Mouse (Mus musculus) megakaryocyte, embryonic 14.5 days (primary cell): ENCODE measurements at regions not wholly inside any gene's neighbourhood (a gene's known extent, or its start where the extent isn't known, plus 50 kb on each side); places are given as distances from the start of the nearest gene placed in this dataset.

Experiments
- H3K27me3 ChIP-seq: replicated peaks from 2 replicates; pipeline ENCODE3; 2012; ENCODE audit warnings: inconsistent platforms
- H3K36me3 ChIP-seq: replicated peaks from 2 replicates; pipeline ENCODE3; 2012; ENCODE audit warnings: low read length, inconsistent platforms, mixed read lengths
- H3K4me1 ChIP-seq: 2 replicates; pipeline ENCODE4 v1.6.1; 2012; ENCODE audit warnings: inconsistent platforms
- H3K4me3 ChIP-seq: replicated peaks from 2 replicates; pipeline ENCODE3; 2012; ENCODE audit warnings: moderate library complexity, mild to moderate bottlenecking, inconsistent platforms
- H3K9me3 ChIP-seq: 2 replicates; pipeline ENCODE4 v1.6.1; 2012; ENCODE audit warnings: inconsistent platforms
- FLI1 ChIP-seq: IDR thresholded peaks from 2 replicates; pipeline ENCODE4 v1.6.1; 2012; ENCODE audit warnings: low read length, inconsistent platforms, mixed read lengths
- GATA1 ChIP-seq: IDR thresholded peaks from 3 replicates; pipeline ENCODE4 v1.6.1; 2012; ENCODE audit warnings: mixed read lengths, low read length, inconsistent platforms, borderline replicate concordance

- Histone ChIP-seq H3K27me3 (no peaks in the 10 kb centered on the region), H3K36me3 (no peaks in the 10 kb centered on the region), H3K9me3 (peaks cover 9% of the 10 kb centered on the region; the same call in 1 of the 2 replicates), H3K4me1 (no peaks in the 10 kb centered on the region), H3K4me3 (no peak overlapping the region)
- TF ChIP-seq GATA1 (no peak), FLI1 (no peak)
Observed at GRCm38 (mm10) chr2:159866391-159866790, 467.6 kb downstream of the Gm826 start.

GRCm38 (mm10) chr2:159863185-159863584, 470.8 kb downstream of the Gm826 start:
- no peaks in the 10 kb centered on the region for H3K4me1 ChIP-seq
- no peak overlapping the region for H3K4me3 ChIP-seq
- H3K27me3 ChIP-seq: no peaks in the 10 kb centered on the region
- no peaks in the 10 kb centered on the region for H3K36me3 ChIP-seq
- H3K9me3 ChIP-seq: peaks cover 9% of the 10 kb centered on the region; the same call in 1 of the 2 replicates
- TF ChIP-seq GATA1 (no peak), FLI1 (no peak)

- TF ChIP-seq FLI1: no peak
- no peak for TF ChIP-seq GATA1
- H3K27me3 ChIP-seq: no peaks in the 10 kb centered on the region
Observed at GRCm38 (mm10) chr2:159853891-159854665, 479.9 kb downstream of the Gm826 start.

GRCm38 (mm10) chr2:159852959-159853358, 481.0 kb downstream of the Gm826 start:
- TF ChIP-seq GATA1 (no peak), FLI1 (no peak)
- peaks cover 15% of the 10 kb centered on the region for H3K9me3 ChIP-seq
- no peaks in the 10 kb centered on the region for H3K27me3 ChIP-seq
- no peaks in the 10 kb centered on the region for H3K36me3 ChIP-seq
- no peak overlapping the region for H3K4me3 ChIP-seq
- no peaks in the 10 kb centered on the region for H3K4me1 ChIP-seq

More at GRCm38 (mm10) chr2:159853891-159854665, 479.9 kb downstream of the Gm826 start:
- Histone ChIP-seq H3K4me3 (no peak overlapping the region), H3K36me3 (no peaks in the 10 kb centered on the region), H3K4me1 (no peaks in the 10 kb centered on the region), H3K9me3 (peaks cover 13% of the 10 kb centered on the region)

GRCm38 (mm10) chr2:159832488-159833113, 501.4 kb downstream of the Gm826 start:
- Histone ChIP-seq H3K4me1 (no peaks in the 10 kb centered on the region), H3K4me3 (no peak overlapping the region), H3K27me3 (no peaks in the 10 kb centered on the region), H3K9me3 (peaks cover 6% of the 10 kb centered on the region; the same call in 1 of the 2 replicates), H3K36me3 (no peaks in the 10 kb centered on the region)
- TF ChIP-seq GATA1 (no peak), FLI1 (no peak)

- H3K4me1 ChIP-seq: no peaks in the 10 kb centered on the region
- TF ChIP-seq GATA1 (no peak), FLI1 (no peak)
- no peak overlapping the region for H3K4me3 ChIP-seq
- H3K9me3 ChIP-seq: peaks cover 4% of the 10 kb centered on the region; the same call in 1 of the 2 replicates
- H3K27me3 ChIP-seq: no peaks in the 10 kb centered on the region
- H3K36me3 ChIP-seq: no peaks in the 10 kb centered on the region
Observed at GRCm38 (mm10) chr2:159826417-159826816, 507.5 kb downstream of the Gm826 start.

- H3K27me3 ChIP-seq: no peaks in the 10 kb centered on the region
- no peaks in the 10 kb centered on the region for H3K36me3 ChIP-seq
- H3K4me1 ChIP-seq: no peaks in the 10 kb centered on the region
- H3K4me3 ChIP-seq: no peak overlapping the region
- no peak for TF ChIP-seq FLI1
- TF ChIP-seq GATA1: no peak
- H3K9me3 ChIP-seq: peaks cover 11% of the 10 kb centered on the region
Observed at GRCm38 (mm10) chr2:159818556-159818955, 515.4 kb downstream of the Gm826 start.

GRCm38 (mm10) chr2:159816344-159816743, 517.6 kb downstream of the Gm826 start:
- no peaks in the 10 kb centered on the region for H3K27me3 ChIP-seq
- peaks cover 11% of the 10 kb centered on the region for H3K9me3 ChIP-seq
- no peaks in the 10 kb centered on the region for H3K36me3 ChIP-seq
- TF ChIP-seq FLI1: no peak
- TF ChIP-seq GATA1: no peak
- no peaks in the 10 kb centered on the region for H3K4me1 ChIP-seq
- H3K4me3 ChIP-seq: no peak overlapping the region
